Mouse (Mus musculus) MEL (cell line): Measurements from ENCODE around the gene Pgpep1.

Experiments used
- CHD2 ChIP-seq: IDR thresholded peaks from 2 replicates; pipeline ENCODE4 v1.6.1; 2011; ENCODE audit warnings: low read length, improper control_type of control experiment
- CTCF ChIP-seq, 3 experiments: IDR thresholded peaks in 2 of 3; conservative IDR thresholded peaks in 1 of 3; 2 replicates each; pipeline ENCODE4 v1.5.1; 2011 to 2012; ENCODE audit warnings: low read length in 3 of 3, low read depth in 2 of 3, mild to moderate bottlenecking in 2 of 3, improper control_type of control experiment in 1 of 3, inconsistent platforms in 1 of 3, mixed read lengths in 1 of 3, moderate library complexity in 1 of 3; ENCODE audit not compliant: control insufficient read depth in 1 of 3, insufficient read depth in 1 of 3, poor library complexity in 1 of 3, severe bottlenecking in 1 of 3
- E2F4 ChIP-seq: IDR thresholded peaks from 2 replicates; pipeline ENCODE4 v1.6.1; 2011; ENCODE audit warnings: low read depth, low read length, improper control_type of control experiment, borderline replicate concordance
- ELF1 ChIP-seq: IDR thresholded peaks from 2 replicates; pipeline ENCODE4 v1.6.1; 2014; ENCODE audit warnings: low read depth, mild to moderate bottlenecking, inconsistent platforms, low read length, improper control_type of control experiment, moderate library complexity
- HCFC1 ChIP-seq: IDR thresholded peaks from 2 replicates; pipeline ENCODE4 v1.6.1; 2012; ENCODE audit warnings: low read depth, mild to moderate bottlenecking, inconsistent platforms, low read length, improper control_type of control experiment, moderate library complexity
- KAT2A ChIP-seq: conservative IDR thresholded peaks from 2 replicates; pipeline ENCODE4 v1.6.1; 2012; ENCODE audit warnings: low read depth, low read length, improper control_type of control experiment, inconsistent platforms
- POLR2A ChIP-seq, 2 experiments: IDR thresholded peaks; 2 replicates each; pipeline ENCODE4 v1.6.1; 2011 to 2012; ENCODE audit warnings: low read length in 2 of 2, mild to moderate bottlenecking in 2 of 2, control low read depth in 1 of 2, improper control_type of control experiment in 1 of 2, low read depth in 1 of 2, moderate library complexity in 1 of 2; ENCODE audit not compliant: control insufficient read depth in 1 of 2, insufficient read depth in 1 of 2, poor library complexity in 1 of 2
- POLR2AphosphoS2 ChIP-seq: IDR thresholded peaks from 2 replicates; pipeline ENCODE4 v1.6.1; 2011; ENCODE audit warnings: low read length, improper control_type of control experiment
- POLR2AphosphoS5 ChIP-seq: IDR thresholded peaks from 2 replicates; pipeline ENCODE4 v1.6.1; 2012; ENCODE audit warnings: low read depth, borderline replicate concordance, mild to moderate bottlenecking, inconsistent platforms, low read length, moderate library complexity, mixed read lengths
- RAD21 ChIP-seq: IDR thresholded peaks from 2 replicates; pipeline ENCODE4 v1.6.1; 2011; ENCODE audit warnings: mild to moderate bottlenecking, low read depth, low read length, improper control_type of control experiment
- RCOR1 ChIP-seq: IDR thresholded peaks from 2 replicates; pipeline ENCODE4 v1.6.1; 2012; ENCODE audit warnings: low read depth, mild to moderate bottlenecking, inconsistent platforms, low read length, improper control_type of control experiment
- TAL1 ChIP-seq: IDR thresholded peaks from 2 replicates; pipeline ENCODE4 v1.6.1; 2012; ENCODE audit warnings: mild to moderate bottlenecking, inconsistent platforms, low read length, moderate library complexity, mixed read lengths

GRCm38 (mm10) chr8:70630532-70631381 is 29.4 kb downstream of the Pgpep1 start:
- TF ChIP-seq CTCF (IDR thresholded peaks at IDR 0.05 in 2 of 3, conservative IDR thresholded peaks at IDR 0.05 in 1 of 3; ENCODE audit: control insufficient read depth in 1 of 3, insufficient read depth in 1 of 3, low read depth in 2 of 3, low read length in 3 of 3, poor library complexity in 1 of 3, severe bottlenecking in 1 of 3) (no peak), POLR2A (IDR thresholded peaks at IDR 0.05; ENCODE audit: control insufficient read depth in 1 of 2, insufficient read depth in 1 of 2, low read depth in 1 of 2, low read length in 2 of 2, poor library complexity in 1 of 2) (0 out of 4 replicates have a peak, but pooled peaks of 1 of the 2 experiments have one; percentile 7), KAT2A (no peak), RCOR1 (no peak), HCFC1 (no peak), ELF1 (no peak), RAD21 (no peak), POLR2AphosphoS5 (no peak), E2F4 (no peak), POLR2AphosphoS2 (no peak; the same call in 1 of the 2 replicates), TAL1 (no peak), CHD2 (no peak)
